ENCODE assay signal across 21 mouse cellular contexts in the genomic region with DNA sequence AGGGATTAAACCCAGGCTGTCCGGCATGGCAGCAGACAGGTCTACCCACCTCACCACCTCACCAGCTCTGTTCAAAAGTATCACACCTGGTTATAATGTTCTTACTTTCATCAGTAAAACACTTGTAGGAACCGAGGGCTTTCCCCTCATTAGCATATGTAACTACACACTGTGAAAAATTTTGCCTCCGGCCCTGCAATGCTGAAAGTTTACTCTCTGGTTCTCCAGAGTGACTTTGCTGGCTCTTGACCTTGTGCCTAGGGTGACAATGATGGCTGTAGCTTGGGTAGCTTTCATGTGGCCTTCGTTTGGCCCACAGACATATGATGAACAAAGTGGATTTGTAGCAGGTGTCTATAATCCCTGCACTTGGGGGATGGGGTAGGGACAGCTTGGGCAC. TPM values are rescaled to one million over a fixed set of nuclear protein-coding genes. Genes with fewer than 3 reads are reported as not detected.
"Had no signal": no experiment of that assay in that cellular context is flagged by ENCODE, and none has a peak within 500 bp of the region (broad histone marks: within the 10 kb centered on the region; RNA-seq: fewer than 3 reads in every experiment).

No protein-coding gene starts in this region.

- H3K4me1 ChIP-seq: limb, embryonic 12.5 days; liver, embryonic 13.5 days; lung, embryonic 15.5 days had no signal

- H3K27ac ChIP-seq: kidney, postnatal 0 days; limb, embryonic 12.5 days; liver, embryonic 13.5 days; lung, embryonic 15.5 days; midbrain, embryonic 12.5 days; neural tube, embryonic 13.5 days had no signal

- H3K9ac ChIP-seq: limb, embryonic 12.5 days; liver, embryonic 13.5 days; liver, postnatal 0 days; lung, embryonic 15.5 days; midbrain, embryonic 12.5 days; neural tube, embryonic 13.5 days had no signal

- H3K36me3 ChIP-seq: limb, embryonic 12.5 days; liver, embryonic 13.5 days; lung, embryonic 15.5 days; midbrain, embryonic 12.5 days; neural tube, embryonic 13.5 days had no signal

- H3K27me3 ChIP-seq: limb, embryonic 12.5 days; liver, embryonic 13.5 days; lung, embryonic 15.5 days; midbrain, embryonic 12.5 days; neural tube, embryonic 13.5 days had no signal

- H3K9me3 ChIP-seq: limb, embryonic 12.5 days; liver, embryonic 13.5 days; lung, embryonic 15.5 days; midbrain, embryonic 12.5 days; neural tube, embryonic 13.5 days had no signal

- DNase-seq: layer of hippocampus, adult 9-11 months; layer of hippocampus, postnatal 36 days; liver; liver, embryonic 13.5 days; liver, postnatal 0 days; retina, postnatal 1 day; right cerebral cortex, postnatal 4 days; spleen, adult 18-20 months; thymus, adult 18-20 months; thymus, postnatal 14 days had no signal

- ATAC-seq: liver, postnatal 0 days; midbrain, embryonic 16.5 days had no signal

- H3K4me3 ChIP-seq: limb, embryonic 12.5 days; liver, embryonic 13.5 days; lung, embryonic 15.5 days; midbrain, embryonic 12.5 days; neural tube, embryonic 13.5 days had no signal

- H3K4me2 ChIP-seq: limb, embryonic 12.5 days; liver, embryonic 13.5 days; lung, embryonic 15.5 days; midbrain, embryonic 12.5 days; neural tube, embryonic 13.5 days had no signal

RNA-seq across cellular contexts. Expression of a gene that starts 13.1 kb away (rescaled TPM):
- total RNA-seq: megakaryocyte-erythroid progenitor cell, adult 5-6 weeks had no signal
- polyA plus RNA-seq: limb, embryonic 12.5 days; liver, embryonic 13.5 days; liver, postnatal 0 days; stomach, embryonic 14.5 days had no signal

RNA-seq across cellular contexts. Expression of a gene that starts 29.2 kb away (rescaled TPM):
- total RNA-seq: layer of hippocampus, adult 18-20 months; layer of hippocampus, postnatal 36 days; left cerebral cortex, adult 8-10 months; left cerebral cortex, postnatal 25 days; megakaryocyte-erythroid progenitor cell, adult 5-6 weeks had no signal
- polyA plus RNA-seq: kidney, postnatal 0 days; limb, embryonic 12.5 days; liver, embryonic 13.5 days; liver, postnatal 0 days; lung, embryonic 15.5 days; midbrain, embryonic 12.5 days; midbrain, embryonic 16.5 days; neural tube, embryonic 13.5 days; stomach, embryonic 14.5 days had no signal
